Mouse (Mus musculus) spleen, adult 10 weeks (tissue): ENCODE results near the gene Capn5. TPM values are rescaled to one million over a fixed set of nuclear protein-coding genes. Genes with fewer than 3 reads are reported as not detected.

ENCODE experiments used
- polyA plus RNA-seq: library from polyadenylated mRNA; stranded (reverse); fragments of 350-450 nt; fragmentation: Illumina TruSeq; extraction: RNeasy Lipid Tissue Mini Kit (QIAGEN cat#74804); gene quantifications from one replicate; pipeline ENCODE4 v1.2.3, GENCODE M21; 2015; ENCODE audit warnings: low replicate concordance; ENCODE audit not compliant: insufficient read depth

Capn5 gene
- polyA plus RNA-seq = 4.6 TPM

DNA sequence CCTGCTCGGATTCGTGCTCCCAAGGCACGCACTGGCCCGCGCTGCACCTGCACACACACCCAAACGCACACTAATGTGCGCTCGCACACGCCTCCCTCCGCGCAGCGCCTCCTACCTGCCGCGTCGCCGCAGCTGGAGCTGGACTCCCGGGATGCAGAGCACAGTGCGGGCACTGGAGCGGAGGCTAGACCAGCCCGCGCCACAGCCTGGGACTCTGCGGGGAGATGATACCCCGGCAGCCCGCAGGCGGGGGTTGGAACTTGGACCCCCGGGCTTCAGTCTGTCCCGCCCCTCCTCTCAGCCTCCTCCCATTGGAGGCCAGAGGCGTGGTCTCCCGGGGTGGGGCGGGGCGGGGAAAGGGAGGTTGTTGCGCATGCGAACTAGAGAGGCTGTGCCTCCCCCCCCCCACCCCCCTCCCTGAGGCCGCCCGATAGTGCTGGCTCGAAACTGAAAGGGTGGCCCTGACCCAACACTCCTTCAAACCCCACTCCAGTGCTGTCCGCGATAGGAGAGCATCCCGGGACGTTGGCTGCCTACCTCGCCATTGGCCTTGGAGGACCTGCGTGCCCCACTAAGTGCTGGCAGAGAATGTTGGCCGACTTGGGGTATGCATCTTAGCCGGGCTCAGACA is at the start of gene Capn5:
Capn5 (minus strand) TSS at position 346 of the 631 bp plus-strand sequence.

DNA sequence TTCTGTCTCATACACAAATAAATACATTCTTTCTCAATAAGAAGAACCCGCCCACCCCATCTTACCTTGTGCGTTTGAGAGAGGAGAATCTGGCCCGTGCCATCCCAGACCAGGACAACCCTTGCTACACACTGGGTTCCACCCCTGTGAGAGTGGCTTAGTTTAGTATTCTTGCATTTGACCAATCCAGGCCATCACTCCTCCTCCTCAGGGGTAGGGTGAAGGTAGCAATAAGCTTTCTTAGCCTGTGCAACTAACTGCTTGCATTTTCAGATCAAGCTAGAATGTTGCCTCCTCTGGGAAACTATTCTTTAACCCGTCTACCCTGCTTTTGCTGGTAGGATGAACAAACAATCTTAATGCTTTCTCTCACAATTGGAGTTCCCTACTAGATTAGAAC is 21.3 kb upstream of the Capn5 start, which contains the start of gene B3gnt6:
B3gnt6 (minus strand) TSS at position 101 of the 400 bp plus-strand sequence.

DNA sequence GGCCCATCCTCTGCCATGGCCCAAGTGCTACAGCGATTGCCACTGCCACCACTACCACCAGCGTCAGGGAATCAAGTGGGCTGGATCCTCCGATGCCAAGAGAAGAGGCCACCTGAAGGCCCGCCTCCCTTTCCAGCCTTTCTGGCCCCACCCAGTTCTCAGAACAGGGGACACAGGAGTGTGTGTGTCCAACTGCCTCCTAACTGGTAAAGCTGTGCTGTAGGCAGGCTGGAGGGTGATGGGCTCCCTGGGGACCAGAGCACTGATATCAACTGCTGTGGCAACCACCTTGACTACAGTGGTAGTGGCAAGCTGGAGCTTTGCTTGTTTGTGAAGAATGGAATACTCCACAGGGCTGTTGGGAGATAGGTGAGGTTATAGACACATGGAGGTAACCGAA is 32.7 kb downstream of the Capn5 start, which contains the start of gene Omp:
Omp (minus strand) TSS at position 101 of the 400 bp plus-strand sequence.

DNA sequence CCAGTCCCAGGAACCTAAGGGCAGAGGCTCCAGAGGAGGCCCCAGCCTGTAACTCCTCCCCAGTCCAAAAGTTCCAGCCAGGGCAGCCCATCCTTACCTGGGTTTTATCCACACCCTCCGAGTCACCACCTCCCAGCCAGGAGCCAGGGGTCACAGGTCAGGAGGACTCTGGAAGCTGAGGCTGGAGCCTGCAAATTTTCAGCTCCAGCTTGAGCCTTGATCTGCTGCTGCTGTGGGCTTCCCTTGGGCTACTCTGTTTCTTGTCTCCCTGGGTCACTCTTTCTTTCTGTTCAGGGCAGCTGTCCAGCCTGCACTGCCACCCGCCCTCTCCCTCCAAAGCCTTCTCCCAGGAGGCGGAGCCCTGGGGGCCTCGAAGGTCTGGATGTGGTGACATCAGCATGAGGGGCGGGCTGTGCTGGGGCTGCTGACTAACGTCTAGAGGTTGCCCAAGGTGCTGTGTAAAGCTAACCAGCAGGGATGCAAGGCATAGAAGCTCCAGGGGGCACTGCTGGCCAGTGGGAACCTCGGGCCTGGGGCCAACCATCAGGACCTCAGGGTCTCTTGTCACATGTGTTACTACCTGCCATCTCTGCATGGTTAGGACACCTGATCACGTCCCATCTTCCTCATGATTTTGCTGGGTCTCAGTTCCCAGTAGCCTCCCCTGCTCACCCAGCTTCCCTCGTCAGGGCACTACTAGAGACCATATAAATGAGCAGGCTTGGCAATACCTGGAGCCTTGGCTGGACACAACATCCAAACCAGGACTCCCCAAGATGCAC is 58.7 kb downstream of the Capn5 start, which contains the start of gene Myo7a:
Myo7a (minus strand) TSS at position 346 of the 782 bp plus-strand sequence.

Other genes with a start within 250 kb of the Capn5 start
- gene Myo7a, start 58.8 kb downstream of the Capn5 start, polyA plus RNA-seq = 16.0 TPM
- 0.62 TPM for gene Omp, start 32.8 kb downstream of the Capn5 start, polyA plus RNA-seq
- gene B3gnt6, start 21.2 kb upstream of the Capn5 start, polyA plus RNA-seq = not detected
- gene Acer3, start 142.9 kb upstream of the Capn5 start, polyA plus RNA-seq = 36.3 TPM
- 4.3 TPM for gene Tsku, start 183.1 kb upstream of the Capn5 start, polyA plus RNA-seq